Comparison of ENCODE assay signal across 8 mouse cellular contexts in genomic region chr16:23127673-23128375, GRCm38 (mm10). TPM values are rescaled to one million over a fixed set of nuclear protein-coding genes. Genes with fewer than 3 reads are reported as not detected.
DNase-seq lines count a peak whose midpoint lies in the region; ATAC-seq lines count a peak whose summit lies in the region.

Gene Rfc4 (minus strand): TSS chr16:23127737.

- H3K36me3 ChIP-seq in intestine, embryonic 15.5 days, result peaks cover 6% of the 10 kb centered on the region; the same call in 1 of the 2 replicates

- peak; percentile 95 to 96 for DNase-seq in adrenal gland, adult 18-20 months (ENCODE audit: low spot score in 2 of 2)
- peak; percentile 95 for DNase-seq in embryo, embryonic 10.5 days (ENCODE audit: low spot score)
- DNase-seq in gastrocnemius, postnatal 25 days, result peak; percentile 91
- DNase-seq in left cerebral cortex, postnatal 25 days (ENCODE audit: low spot score in 2 of 2), result peak; percentile 94 to 95
- DNase-seq in mesoderm, embryonic 11.5 days (ENCODE audit: low read depth, low spot score), result peak; percentile 92
- DNase-seq in right cerebral cortex, postnatal 25 days, result peak; percentile 95
- DNase-seq in urinary bladder, postnatal 36 days (ENCODE audit: low spot score in 2 of 2), result peak; percentile 90 to 91

- H3K27me3 ChIP-seq in intestine, embryonic 15.5 days (replicated peaks), result no peaks in the 10 kb centered on the region

- peak within 1 kb of the TSS; percentile 86 for H3K4me3 ChIP-seq in intestine, embryonic 15.5 days (replicated peaks)

- no peaks in the 10 kb centered on the region for H3K9me3 ChIP-seq in intestine, embryonic 15.5 days

- intact Hi-C loops in left cerebral cortex, postnatal 25 days (cut with DNase I), result loop anchor here (1.0 kb wide), 1 partner anchor 21 kb away; the partner anchor contains the start of gene Eif4a2

- H3K27ac ChIP-seq in intestine, embryonic 15.5 days, result peak within 1 kb of the TSS; percentile 99

- H3K9ac ChIP-seq in intestine, embryonic 15.5 days, result peak within 1 kb of the TSS; percentile 94

- H3K4me1 ChIP-seq in intestine, embryonic 15.5 days (replicated peaks), result peaks cover 4% of the 10 kb centered on the region; the same call in 1 of the 2 replicates

- WGBS in intestine, embryonic 15.5 days, result under 1% methylated on average over 51 of the region's 51 CpGs

- peak within 1 kb of the TSS; percentile 71 for H3K4me2 ChIP-seq in intestine, embryonic 15.5 days (replicated peaks)

- peak; percentile 96 for ATAC-seq in intestine, embryonic 15.5 days

RNA-seq across cellular contexts. Expression of gene Rfc4, which starts in this region (rescaled TPM):
- total RNA-seq in adrenal gland, adult 18-20 months (2021), result 1 to 10 TPM; 4.3 to 7.7 TPM
- total RNA-seq in gastrocnemius, postnatal 25 days (2021), result 1 to 10 TPM; 6.1 to 6.2 TPM
- 118 and 130 TPM in 2 replicates for polyA plus RNA-seq in intestine, embryonic 15.5 days (2015; fragmentation: Nextera tagmentation; extraction: Ambion mirVana)
- 1 to 10 TPM; 3.6 to 4.4 TPM for total RNA-seq in left cerebral cortex, postnatal 25 days (2021)

Comparison
In these comparisons a context has a peak if more than half of its experiments do, and no peak if none do; other contexts are left out.
1. Peak in every context shown above with its lines: DNase-seq, ATAC-seq, H3K4me3 ChIP-seq and H3K27ac ChIP-seq.